Mouse (Mus musculus): Measurements from ENCODE around the gene Ccnd3.

- TF ChIP-seq CTCF (conservative IDR thresholded peaks at IDR 0.05; ENCODE audit: low read length) = no peak
- TF ChIP-seq NANOG (IDR thresholded peaks at IDR 0.05; ENCODE audit: borderline replicate concordance, low read length) = no peak
- TF ChIP-seq POU5F1 (IDR thresholded peaks at IDR 0.05; ENCODE audit: borderline replicate concordance, low read length) = no peak
These were observed 38.6 kb upstream of the Ccnd3 start for GRCm38 (mm10) chr17:47466284-47466683.

All from E14TG2a.4 (cell line).